Mouse (Mus musculus): Measurements from ENCODE around the gene Shmt1. TPM values are rescaled to one million over a fixed set of nuclear protein-coding genes. Genes with fewer than 3 reads are reported as not detected.

The Shmt1 gene
- polyA plus RNA-seq, 1 experiment, result 6.6 TPM

DNA sequence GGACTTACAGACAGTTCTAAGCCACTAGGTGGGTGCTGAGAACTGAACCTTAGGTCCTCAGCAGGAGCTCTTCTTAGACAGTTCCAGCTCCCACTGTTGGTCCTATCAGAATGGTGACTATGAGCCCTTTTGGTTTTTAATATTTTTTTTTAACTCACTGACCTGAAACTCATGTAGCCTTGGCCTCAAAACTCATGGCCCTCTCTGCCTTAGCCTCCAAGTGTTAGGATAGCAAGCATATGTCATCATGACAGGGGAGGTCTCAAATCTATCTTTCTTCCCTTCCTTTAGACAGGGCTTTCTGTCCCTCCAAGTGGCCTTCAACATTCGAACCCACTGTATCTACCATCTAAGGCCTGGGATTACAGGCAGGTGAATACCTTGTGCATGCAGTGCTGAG lies 10.6 kb downstream of the Shmt1 start:
- H3K27me3 ChIP-seq (ENCODE audit: control insufficient read depth, insufficient read depth, insufficient read length), result no peaks in the 10 kb centered on the region
- H3K79me2 ChIP-seq (ENCODE audit: control insufficient read depth, insufficient read depth), result no peaks in the 10 kb centered on the region
- TF ChIP-seq POLR2AphosphoS2 (IDR thresholded peaks at IDR 0.05; ENCODE audit: insufficient read length, low read depth) (no peak), SRF (IDR thresholded peaks at IDR 0.05; ENCODE audit: control insufficient read depth, insufficient read length, low read depth) (no peak), MAX (IDR thresholded peaks at IDR 0.05; ENCODE audit: low read depth) (no peak), E2F4 (IDR thresholded peaks at IDR 0.05; ENCODE audit: insufficient read depth) (no peak), CEBPB (IDR thresholded peaks at IDR 0.05; ENCODE audit: insufficient read depth, poor library complexity, severe bottlenecking) (no peak), TCF12 (IDR thresholded peaks at IDR 0.05; ENCODE audit: insufficient read depth, poor library complexity, severe bottlenecking) (no peak), REST (IDR thresholded peaks at IDR 0.05; ENCODE audit: insufficient read depth, insufficient read length) (no peak), MYOG (IDR thresholded peaks at IDR 0.05; ENCODE audit: control insufficient read depth in 1 of 3, insufficient read depth in 1 of 3, insufficient read length in 2 of 3, low read depth in 2 of 3) (no peak), POLR2A (IDR thresholded peaks at IDR 0.05; ENCODE audit: insufficient read length, low read depth) (no peak), USF1 (IDR thresholded peaks at IDR 0.05; ENCODE audit: low read depth) (no peak), MYOD1 (IDR thresholded peaks at IDR 0.05; ENCODE audit: control insufficient read depth in 1 of 3, insufficient read length in 2 of 3, low read depth in 2 of 3) (no peak), TCF3 (IDR thresholded peaks at IDR 0.05; ENCODE audit: insufficient read length, low read depth) (no peak)
- H3K36me3 ChIP-seq (ENCODE audit: control insufficient read depth, insufficient read depth), result peaks cover 3% of the 10 kb centered on the region
- H3K4me3 ChIP-seq, result no peak overlapping the region
- H3K4me2 ChIP-seq (ENCODE audit: low read depth), result no peak overlapping the region
- H3ac ChIP-seq (ENCODE audit: control insufficient read depth, insufficient read length), result no peak overlapping the region

- Histone ChIP-seq H3K79me2 (ENCODE audit: control insufficient read depth, insufficient read depth) (no peaks in the 10 kb centered on the region), H3ac (ENCODE audit: control insufficient read depth, insufficient read length) (no peak overlapping the region), H3K27me3 (ENCODE audit: control insufficient read depth, insufficient read depth, insufficient read length) (no peaks in the 10 kb centered on the region), H3K36me3 (ENCODE audit: control insufficient read depth, insufficient read depth) (peaks cover 6% of the 10 kb centered on the region), H3K4me3 (no peak overlapping the region), H3K4me2 (ENCODE audit: low read depth) (no peak overlapping the region)
- TF ChIP-seq USF1 (IDR thresholded peaks at IDR 0.05; ENCODE audit: low read depth) (no peak), SRF (IDR thresholded peaks at IDR 0.05; ENCODE audit: control insufficient read depth, insufficient read length, low read depth) (no peak), TCF3 (IDR thresholded peaks at IDR 0.05; ENCODE audit: insufficient read length, low read depth) (no peak), CEBPB (IDR thresholded peaks at IDR 0.05; ENCODE audit: insufficient read depth, poor library complexity, severe bottlenecking) (no peak), REST (IDR thresholded peaks at IDR 0.05; ENCODE audit: insufficient read depth, insufficient read length) (no peak), E2F4 (IDR thresholded peaks at IDR 0.05; ENCODE audit: insufficient read depth) (no peak), POLR2A (IDR thresholded peaks at IDR 0.05; ENCODE audit: insufficient read length, low read depth) (no peak), MYOG (IDR thresholded peaks at IDR 0.05; ENCODE audit: control insufficient read depth in 1 of 3, insufficient read depth in 1 of 3, insufficient read length in 2 of 3, low read depth in 2 of 3) (no peak), MYOD1 (IDR thresholded peaks at IDR 0.05; ENCODE audit: control insufficient read depth in 1 of 3, insufficient read length in 2 of 3, low read depth in 2 of 3) (no peak), POLR2AphosphoS2 (IDR thresholded peaks at IDR 0.05; ENCODE audit: insufficient read length, low read depth) (no peak), MAX (IDR thresholded peaks at IDR 0.05; ENCODE audit: low read depth) (no peak), TCF12 (IDR thresholded peaks at IDR 0.05; ENCODE audit: insufficient read depth, poor library complexity, severe bottlenecking) (no peak)
Measured at GRCm38 (mm10) chr11:60799977-60800376, 11.5 kb downstream of the Shmt1 start.

DNA sequence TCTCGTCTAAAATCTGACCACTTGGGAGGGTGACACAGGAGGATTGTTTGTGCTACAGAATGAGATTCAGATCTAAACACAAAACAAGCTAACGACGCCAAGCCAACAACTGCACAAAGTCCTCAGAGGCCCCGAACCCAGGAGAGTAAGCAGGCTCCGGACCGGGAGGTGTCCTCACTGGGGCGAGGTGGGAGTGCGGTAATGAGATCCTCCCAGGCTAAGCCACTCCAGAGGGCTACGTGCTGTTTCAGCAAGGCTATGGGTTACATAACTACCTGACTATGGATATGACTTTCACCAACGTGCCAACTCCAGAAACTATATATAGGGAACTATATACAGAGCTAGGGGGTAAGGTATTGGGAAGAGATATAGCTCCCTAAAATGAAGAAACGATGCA lies 15.2 kb downstream of the Shmt1 start:
- Histone ChIP-seq H3K36me3 (ENCODE audit: control insufficient read depth, insufficient read depth) (peaks cover 20% of the 10 kb centered on the region), H3K4me3 (no peak overlapping the region), H3K4me2 (ENCODE audit: low read depth) (no peak overlapping the region), H3K27me3 (ENCODE audit: control insufficient read depth, insufficient read depth, insufficient read length) (no peaks in the 10 kb centered on the region), H3K79me2 (ENCODE audit: control insufficient read depth, insufficient read depth) (no peaks in the 10 kb centered on the region), H3ac (ENCODE audit: control insufficient read depth, insufficient read length) (no peak overlapping the region)
- no peak for TF ChIP-seq CEBPB (IDR thresholded peaks at IDR 0.05; ENCODE audit: insufficient read depth, poor library complexity, severe bottlenecking)
- no peak for TF ChIP-seq POLR2AphosphoS2 (IDR thresholded peaks at IDR 0.05; ENCODE audit: insufficient read length, low read depth)
- TF ChIP-seq USF1 (IDR thresholded peaks at IDR 0.05; ENCODE audit: low read depth), result no peak
- TF ChIP-seq REST (IDR thresholded peaks at IDR 0.05; ENCODE audit: insufficient read depth, insufficient read length), result no peak
- TF ChIP-seq MAX (IDR thresholded peaks at IDR 0.05; ENCODE audit: low read depth), result no peak
- no peak for TF ChIP-seq MYOD1 (IDR thresholded peaks at IDR 0.05; ENCODE audit: control insufficient read depth in 1 of 3, insufficient read length in 2 of 3, low read depth in 2 of 3)
- no peak for TF ChIP-seq E2F4 (IDR thresholded peaks at IDR 0.05; ENCODE audit: insufficient read depth)

DNA sequence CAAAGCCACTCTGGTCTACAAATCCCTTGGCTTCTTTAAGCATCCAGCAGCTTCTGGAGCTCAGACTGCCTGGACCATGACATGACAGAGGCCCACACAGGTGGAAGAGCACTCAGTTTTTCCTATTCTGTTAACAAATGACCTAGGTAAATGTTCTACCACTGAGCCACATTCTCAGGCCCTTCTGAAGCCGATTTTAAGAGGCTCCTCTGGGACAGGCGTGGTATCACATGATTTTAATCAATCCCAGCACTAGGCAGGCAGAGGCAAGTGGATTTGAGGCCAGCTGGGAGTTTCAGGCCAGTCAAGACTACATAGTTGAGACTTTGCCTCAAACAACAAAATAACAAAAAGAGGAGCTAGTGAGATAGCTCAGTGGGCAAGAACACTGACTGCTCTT lies 21.0 kb downstream of the Shmt1 start:
- Histone ChIP-seq H3K79me2 (ENCODE audit: control insufficient read depth, insufficient read depth) (peaks cover 17% of the 10 kb centered on the region), H3K4me3 (no peak overlapping the region), H3K36me3 (ENCODE audit: control insufficient read depth, insufficient read depth) (peaks cover 54% of the 10 kb centered on the region), H3K4me2 (ENCODE audit: low read depth) (no peak overlapping the region), H3K27me3 (ENCODE audit: control insufficient read depth, insufficient read depth, insufficient read length) (no peaks in the 10 kb centered on the region), H3ac (ENCODE audit: control insufficient read depth, insufficient read length) (no peak overlapping the region)
- no peak for TF ChIP-seq TCF12 (IDR thresholded peaks at IDR 0.05; ENCODE audit: insufficient read depth, poor library complexity, severe bottlenecking)
- no peak for TF ChIP-seq MYOD1 (IDR thresholded peaks at IDR 0.05; ENCODE audit: control insufficient read depth in 1 of 3, insufficient read length in 2 of 3, low read depth in 2 of 3)
- TF ChIP-seq POLR2A (IDR thresholded peaks at IDR 0.05; ENCODE audit: insufficient read length, low read depth), result no peak
- TF ChIP-seq SRF (IDR thresholded peaks at IDR 0.05; ENCODE audit: control insufficient read depth, insufficient read length, low read depth), result no peak
- TF ChIP-seq REST (IDR thresholded peaks at IDR 0.05; ENCODE audit: insufficient read depth, insufficient read length), result no peak
- TF ChIP-seq MYOG (IDR thresholded peaks at IDR 0.05; ENCODE audit: control insufficient read depth in 1 of 3, insufficient read depth in 1 of 3, insufficient read length in 2 of 3, low read depth in 2 of 3), result no peak
- no peak for TF ChIP-seq USF1 (IDR thresholded peaks at IDR 0.05; ENCODE audit: low read depth)
- no peak for TF ChIP-seq TCF3 (IDR thresholded peaks at IDR 0.05; ENCODE audit: insufficient read length, low read depth)
- TF ChIP-seq E2F4 (IDR thresholded peaks at IDR 0.05; ENCODE audit: insufficient read depth), result no peak
- TF ChIP-seq POLR2AphosphoS2 (IDR thresholded peaks at IDR 0.05; ENCODE audit: insufficient read length, low read depth), result no peak
- TF ChIP-seq CEBPB (IDR thresholded peaks at IDR 0.05; ENCODE audit: insufficient read depth, poor library complexity, severe bottlenecking), result no peak

DNA sequence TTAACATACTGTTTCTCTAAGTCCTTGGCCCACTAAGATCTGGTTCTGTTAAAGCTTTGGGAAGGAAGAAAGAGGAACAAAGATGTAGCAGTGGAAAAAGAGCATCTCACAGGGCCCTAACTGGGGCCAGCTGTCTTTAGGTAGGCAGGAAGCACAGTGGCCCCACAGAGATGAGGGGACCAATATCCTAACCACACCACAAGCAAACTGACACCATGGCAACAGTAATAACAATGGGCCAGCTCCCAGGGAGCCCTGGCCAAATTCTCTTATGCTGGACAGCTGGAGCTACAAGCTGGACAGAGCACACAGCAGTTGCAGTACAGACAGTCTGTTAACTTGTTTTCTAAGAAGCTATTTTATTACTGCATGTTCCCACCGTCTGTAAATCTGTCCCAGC lies 23.9 kb downstream of the Shmt1 start:
- H3K27me3 ChIP-seq (ENCODE audit: control insufficient read depth, insufficient read depth, insufficient read length), result no peaks in the 10 kb centered on the region
- peaks cover 46% of the 10 kb centered on the region for H3K36me3 ChIP-seq (ENCODE audit: control insufficient read depth, insufficient read depth)
- H3K4me2 ChIP-seq (ENCODE audit: low read depth), result no peak overlapping the region
- H3ac ChIP-seq (ENCODE audit: control insufficient read depth, insufficient read length), result no peak overlapping the region
- TF ChIP-seq USF1 (IDR thresholded peaks at IDR 0.05; ENCODE audit: low read depth) (no peak), REST (IDR thresholded peaks at IDR 0.05; ENCODE audit: insufficient read depth, insufficient read length) (no peak), MAX (IDR thresholded peaks at IDR 0.05; ENCODE audit: low read depth) (no peak), TCF12 (IDR thresholded peaks at IDR 0.05; ENCODE audit: insufficient read depth, poor library complexity, severe bottlenecking) (no peak), POLR2AphosphoS2 (IDR thresholded peaks at IDR 0.05; ENCODE audit: insufficient read length, low read depth) (no peak), MYOG (IDR thresholded peaks at IDR 0.05; ENCODE audit: control insufficient read depth in 1 of 3, insufficient read depth in 1 of 3, insufficient read length in 2 of 3, low read depth in 2 of 3) (no peak), CEBPB (IDR thresholded peaks at IDR 0.05; ENCODE audit: insufficient read depth, poor library complexity, severe bottlenecking) (no peak), MYOD1 (IDR thresholded peaks at IDR 0.05; ENCODE audit: control insufficient read depth in 1 of 3, insufficient read length in 2 of 3, low read depth in 2 of 3) (no peak), E2F4 (IDR thresholded peaks at IDR 0.05; ENCODE audit: insufficient read depth) (no peak), SRF (IDR thresholded peaks at IDR 0.05; ENCODE audit: control insufficient read depth, insufficient read length, low read depth) (no peak), POLR2A (IDR thresholded peaks at IDR 0.05; ENCODE audit: insufficient read length, low read depth) (no peak), TCF3 (IDR thresholded peaks at IDR 0.05; ENCODE audit: insufficient read length, low read depth) (no peak)
- no peak overlapping the region for H3K4me3 ChIP-seq
- peaks cover 39% of the 10 kb centered on the region for H3K79me2 ChIP-seq (ENCODE audit: control insufficient read depth, insufficient read depth)

Measured in myocyte (in vitro differentiated cells).